Mouse (Mus musculus): ENCODE measurements around the gene Gm156. TPM values are rescaled to one million over a fixed set of nuclear protein-coding genes. Genes with fewer than 3 reads are reported as not detected.

Gm156 gene
- polyA plus RNA-seq, 1 experiment from 2014 or later = not detected

- ATAC-seq (ENCODE audit: low read depth) = no peak
- H3K4me3 ChIP-seq (replicated peaks) = no peak within 1 kb of the TSS
- WGBS (ENCODE audit: insufficient replicate concordance) = 74% methylated on average over 4 of the region's 4 CpGs
Measured at GRCm38 (mm10) chr6:129717032-129717431, 67.0 kb downstream of the Gm156 start, which contains the start of gene Klri1. Klri1 (minus strand) TSS chr6:129717132.

More at GRCm38 (mm10) chr6:129717032-129717431, 67.0 kb downstream of the Gm156 start, which contains the start of gene Klri1:
- Histone ChIP-seq H3K9ac (no peak within 1 kb of the TSS), H3K27me3 (no peaks in the 10 kb centered on the region), H3K9me3 (replicated peaks) (no peaks in the 10 kb centered on the region), H3K36me3 (no peaks in the 10 kb centered on the region), H3K4me2 (no peak within 1 kb of the TSS), H3K4me1 (replicated peaks) (no peaks in the 10 kb centered on the region), H3K27ac (no peak within 1 kb of the TSS)
- DNase-seq = no peak

Other genes with a start within 250 kb of the Gm156 start
- gene Klre1, start 206.4 kb downstream of the Gm156 start, polyA plus RNA-seq (2015; fragmentation: Nextera tagmentation; extraction: Ambion mirVana) = not detected in 2 replicates
- 0.27 and 0.48 TPM in 2 replicates for gene Klrd1, start 192.5 kb downstream of the Gm156 start, polyA plus RNA-seq (2015; fragmentation: Nextera tagmentation; extraction: Ambion mirVana)
- 0.25 and 0.32 TPM in 2 replicates for gene Klrk1, start 160.4 kb downstream of the Gm156 start, polyA plus RNA-seq (2015; fragmentation: Nextera tagmentation; extraction: Ambion mirVana)
- gene Klrc3, start 140.9 kb downstream of the Gm156 start, polyA plus RNA-seq (2015; fragmentation: Nextera tagmentation; extraction: Ambion mirVana) = not detected in 2 replicates
- gene Klrc2, start 123.6 kb downstream of the Gm156 start, polyA plus RNA-seq (2015; fragmentation: Nextera tagmentation; extraction: Ambion mirVana) = not detected in 2 replicates
- gene Klrc1, start 105.3 kb downstream of the Gm156 start, polyA plus RNA-seq (2015; fragmentation: Nextera tagmentation; extraction: Ambion mirVana) = not detected in 2 replicates
- not detected in 2 replicates for gene Klri1, start 67.1 kb downstream of the Gm156 start, polyA plus RNA-seq (2015; fragmentation: Nextera tagmentation; extraction: Ambion mirVana)
- gene Klri2, start 43.8 kb downstream of the Gm156 start, polyA plus RNA-seq (2015; fragmentation: Nextera tagmentation; extraction: Ambion mirVana) = not detected in 2 replicates
- not detected in 2 replicates for gene Gm17631, start 78.4 kb upstream of the Gm156 start, polyA plus RNA-seq (2015; fragmentation: Nextera tagmentation; extraction: Ambion mirVana)
- gene Klra17, start 92.4 kb upstream of the Gm156 start, polyA plus RNA-seq (2015; fragmentation: Nextera tagmentation; extraction: Ambion mirVana) = 0.12 TPM in 1 of 2 replicates, not detected in the other
- not detected in 2 replicates for gene Klra5, start 133.4 kb upstream of the Gm156 start, polyA plus RNA-seq (2015; fragmentation: Nextera tagmentation; extraction: Ambion mirVana)
- not detected in 2 replicates for gene Klra6, start 242.7 kb upstream of the Gm156 start, polyA plus RNA-seq (2015; fragmentation: Nextera tagmentation; extraction: Ambion mirVana)

All from liver, embryonic 13.5 days (tissue).